Mouse (Mus musculus) central nervous system, embryonic 11.5 days (tissue): ENCODE results near the gene Olfr450. TPM values are rescaled to one million over a fixed set of nuclear protein-coding genes. Genes with fewer than 3 reads are reported as not detected.

Source experiments
- polyA plus RNA-seq: library from polyadenylated mRNA; depleted of rRNA; stranded (reverse); fragments of >200 nt; gene quantifications from 2 replicates; pipeline ENCODE4 v1.2.3, GENCODE M21; 2012; rRNA removed

The Olfr450 gene
- polyA plus RNA-seq, result not detected in 2 replicates

DNA sequence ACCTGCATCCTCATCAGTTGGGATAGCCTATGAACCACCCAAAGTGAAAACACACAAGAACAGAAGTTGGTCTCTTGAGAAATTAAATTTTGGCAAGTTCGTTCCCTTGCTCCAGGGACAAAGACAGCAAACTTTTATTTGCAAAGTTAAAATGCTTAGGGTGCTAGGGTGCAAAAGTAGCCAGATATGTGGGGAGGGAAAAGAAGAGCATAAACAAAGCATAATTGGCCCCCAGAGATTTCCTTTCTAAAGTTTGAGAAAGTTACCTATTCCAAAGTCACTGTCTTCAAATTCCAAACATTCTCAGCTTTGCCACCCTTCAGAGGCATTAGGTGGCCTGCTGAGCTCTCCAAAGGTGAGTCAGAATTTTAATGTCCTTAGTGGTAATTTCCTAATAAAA lies at the start of gene Olfr450:
TSS of gene Olfr450 (plus strand) at position 301 of the 400 bp plus-strand sequence.

DNA sequence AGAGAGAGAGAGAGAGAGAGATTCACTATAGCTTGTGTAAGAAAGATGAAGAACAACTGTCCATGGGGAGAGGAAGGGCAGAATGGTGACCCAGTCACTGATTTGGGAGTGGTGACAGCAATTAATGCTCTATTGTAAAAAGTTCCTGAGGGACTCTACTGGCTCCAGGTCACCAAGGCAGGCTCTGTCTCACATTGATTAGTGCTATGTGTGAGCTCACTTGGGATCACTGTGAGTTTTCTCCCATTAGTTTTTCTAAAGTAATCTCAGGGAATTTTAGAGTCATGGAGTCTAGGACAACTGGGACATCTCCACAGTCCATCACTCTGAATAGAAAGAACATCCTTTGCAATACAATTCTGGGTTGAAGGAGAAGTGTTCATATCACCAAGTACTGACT lies 26.9 kb upstream of the Olfr450 start, which contains the start of gene Olfr452:
TSS of gene Olfr452 (plus strand) at position 301 of the 400 bp plus-strand sequence.

DNA sequence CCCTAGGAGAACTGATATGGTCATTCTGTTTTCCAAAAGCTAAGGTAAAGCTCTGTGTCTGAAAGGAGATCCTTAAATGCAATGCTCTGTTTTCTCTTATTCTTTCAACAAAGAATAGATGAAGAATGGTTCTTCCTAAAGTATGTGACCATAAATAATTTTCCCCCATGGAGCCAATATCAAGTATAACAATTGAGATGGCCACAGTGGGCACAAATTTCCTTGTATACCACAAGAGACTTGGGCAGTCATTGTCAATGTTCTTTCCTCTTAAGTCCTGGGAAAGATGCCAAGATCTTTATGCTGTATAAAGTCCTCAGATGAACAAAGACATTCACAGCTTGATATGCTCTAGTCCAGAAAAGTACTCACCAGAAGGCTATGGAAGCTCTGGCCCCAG lies 22.3 kb downstream of the Olfr450 start, which contains the start of gene Olfr449:
TSS of gene Olfr449 (plus strand) at position 301 of the 400 bp plus-strand sequence.

Other genes starting within 250 kb of the Olfr450 start
- gene Tcaf3, start 214.2 kb upstream of the Olfr450 start, polyA plus RNA-seq, result not detected in 2 replicates
- 2.9 and 3.8 TPM in 2 replicates for gene Tcaf2, start 166.7 kb upstream of the Olfr450 start, polyA plus RNA-seq
- 85.2 and 88.9 TPM in 2 replicates for gene Tcaf1, start 101.9 kb upstream of the Olfr450 start, polyA plus RNA-seq
- gene Olfr453, start 72.6 kb upstream of the Olfr450 start, polyA plus RNA-seq, result not detected in 2 replicates
- not detected in 2 replicates for gene Olfr38, start 55.5 kb upstream of the Olfr450 start, polyA plus RNA-seq
- not detected in 2 replicates for gene Olfr452, start 26.8 kb upstream of the Olfr450 start, polyA plus RNA-seq
- gene Olfr449, start 22.4 kb downstream of the Olfr450 start, polyA plus RNA-seq, result not detected in 2 replicates
- not detected in 2 replicates for gene Olfr448, start 78.5 kb downstream of the Olfr450 start, polyA plus RNA-seq
- not detected in 2 replicates for gene Olfr447, start 96.9 kb downstream of the Olfr450 start, polyA plus RNA-seq
- not detected in 2 replicates for gene Olfr446, start 109.4 kb downstream of the Olfr450 start, polyA plus RNA-seq
- not detected in 2 replicates for gene Olfr444, start 137.1 kb downstream of the Olfr450 start, polyA plus RNA-seq